Mouse (Mus musculus) right cerebral cortex, postnatal 14 days (tissue): ENCODE results near the gene Rcan3.

ENCODE experiments used
- DNase-seq: peaks from one replicate; pipeline ENCODE4 v3.0.0; 2022

The Rcan3 gene

DNA sequence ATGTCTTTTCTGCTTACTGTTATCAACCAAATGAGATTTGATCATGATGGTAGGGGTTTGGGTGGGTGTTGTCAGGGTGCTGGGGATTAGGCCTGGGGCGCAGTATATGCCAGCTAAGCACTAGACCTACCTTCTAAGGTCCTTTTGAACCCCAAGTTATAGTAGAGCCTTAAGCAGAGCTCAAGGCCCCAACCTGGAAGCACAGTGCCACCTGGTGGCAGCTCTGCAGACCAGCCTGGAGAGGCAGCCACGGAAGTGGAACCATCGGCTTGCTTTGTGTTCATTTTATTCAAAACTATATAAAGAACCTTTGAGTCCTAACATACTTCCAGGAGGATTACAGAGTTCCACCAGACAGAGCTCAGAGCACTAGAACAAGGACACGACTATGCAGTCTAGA, 22.0 kb downstream of the Rcan3 start:
- peak; percentile 63 for DNase-seq

DNA sequence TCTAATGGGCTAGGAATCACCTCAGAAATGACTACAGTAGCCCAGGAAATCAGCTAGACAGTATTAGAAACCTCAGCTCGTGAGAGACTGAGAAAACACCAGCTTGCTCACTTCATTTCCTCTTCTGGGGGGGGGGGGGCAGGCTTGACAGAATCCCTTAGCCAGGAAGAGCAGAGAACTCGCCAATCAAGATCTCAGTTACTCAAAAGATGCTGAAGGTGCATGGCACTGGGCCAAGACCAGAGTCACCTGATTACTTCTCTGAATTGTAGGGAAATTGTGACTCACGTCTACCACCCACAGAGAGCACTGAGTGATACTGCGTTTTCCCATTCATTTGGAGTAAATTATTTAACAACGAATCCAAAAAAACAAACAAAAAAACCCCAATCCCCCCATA, 27.5 kb downstream of the Rcan3 start:
- DNase-seq: peak; percentile 52

GRCm38 (mm10) chr4:135404916-135405315, 28.7 kb downstream of the Rcan3 start:
- DNase-seq: no peak

DNA sequence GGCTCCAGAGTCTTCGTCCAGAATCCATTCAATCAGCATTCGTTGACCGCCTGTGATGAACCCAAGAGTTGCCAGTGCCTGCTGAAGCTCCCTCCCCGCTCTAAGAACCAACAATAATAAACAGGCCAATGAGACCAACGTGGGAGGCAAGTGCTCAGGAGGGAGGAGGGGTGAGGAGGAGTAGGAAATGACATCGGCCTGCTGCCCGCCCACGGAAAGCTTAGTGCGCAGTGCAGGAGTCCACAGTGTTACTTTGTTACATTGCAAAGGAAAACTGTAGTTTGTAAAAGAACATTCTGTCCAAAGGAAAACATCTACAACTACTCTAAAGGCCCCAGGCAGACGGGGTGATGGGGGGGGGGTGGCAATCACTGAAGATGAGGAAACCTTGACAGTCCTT, 29.6 kb downstream of the Rcan3 start:
- DNase-seq: no peak

DNA sequence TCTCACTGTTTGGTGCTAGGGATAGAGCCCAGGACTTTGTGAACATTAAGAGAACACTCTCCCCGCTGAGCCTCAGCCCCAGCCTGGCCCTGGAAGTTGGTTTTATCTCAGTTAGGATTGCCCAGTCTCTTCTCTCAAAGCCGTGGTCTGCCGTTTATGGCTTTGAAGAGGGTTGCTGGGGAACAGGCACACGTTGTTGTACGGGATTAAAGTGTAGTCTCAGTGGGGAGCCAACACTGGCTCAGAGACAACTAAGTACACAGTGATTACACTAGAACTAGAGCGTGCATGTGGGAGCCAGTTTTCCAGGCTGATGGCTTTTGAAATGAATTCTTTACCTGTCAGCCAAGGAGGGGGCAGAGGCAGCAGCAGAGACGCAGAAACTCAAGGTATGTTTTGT, 31.8 kb downstream of the Rcan3 start:
- DNase-seq: no peak

GRCm38 (mm10) chr4:135397991-135398390, 35.7 kb downstream of the Rcan3 start, which contains the start of gene Ncmap:
TSS of gene Ncmap (minus strand) at chr4:135398227.
- DNase-seq: no peak

- no peak for DNase-seq
These were observed 36.1 kb downstream of the Rcan3 start for GRCm38 (mm10) chr4:135397551-135397950.

DNA sequence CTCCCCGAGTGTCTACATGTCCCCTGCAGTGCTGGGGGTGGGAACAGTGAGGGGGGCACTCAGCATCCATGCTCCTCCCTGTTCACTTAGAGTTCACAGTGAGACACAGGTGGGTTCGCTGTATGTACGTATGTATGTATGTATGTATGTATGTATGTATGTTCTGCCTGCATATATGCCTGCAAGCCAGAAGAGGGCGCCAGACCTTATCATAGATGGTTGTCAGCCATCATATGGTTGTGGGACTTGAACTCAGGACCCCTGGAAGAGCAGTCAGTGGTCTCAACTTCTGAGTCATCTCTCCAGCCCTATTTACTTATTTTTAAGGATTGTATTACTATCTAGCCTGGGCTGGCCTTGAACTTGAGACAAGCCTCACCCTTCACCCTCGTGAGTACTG, 37.4 kb downstream of the Rcan3 start:
- no peak for DNase-seq

DNA sequence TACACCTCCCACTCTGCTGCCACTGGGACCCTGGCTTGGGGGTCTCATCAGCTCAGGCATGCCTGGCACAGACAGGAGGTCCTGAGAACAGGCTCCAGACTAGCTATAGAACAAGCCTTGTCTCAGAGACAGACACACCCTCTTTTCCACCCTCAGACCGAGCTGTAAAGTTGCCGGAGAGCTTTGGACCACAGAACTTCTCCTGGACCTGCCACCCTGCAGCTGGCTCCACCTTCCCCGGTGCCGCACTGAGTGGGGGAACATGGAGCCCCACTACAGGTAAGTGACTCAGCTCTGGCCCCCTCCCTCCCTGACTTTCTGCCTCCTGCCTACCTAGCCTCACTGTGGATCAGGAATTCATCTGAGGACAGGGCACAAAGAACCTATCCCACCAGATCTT, 38.3 kb downstream of the Rcan3 start:
- DNase-seq: no peak

- no peak for DNase-seq
These were observed 39.0 kb downstream of the Rcan3 start for GRCm38 (mm10) chr4:135394666-135395065.

GRCm38 (mm10) chr4:135393381-135393780, 40.3 kb downstream of the Rcan3 start:
- DNase-seq: no peak

DNA sequence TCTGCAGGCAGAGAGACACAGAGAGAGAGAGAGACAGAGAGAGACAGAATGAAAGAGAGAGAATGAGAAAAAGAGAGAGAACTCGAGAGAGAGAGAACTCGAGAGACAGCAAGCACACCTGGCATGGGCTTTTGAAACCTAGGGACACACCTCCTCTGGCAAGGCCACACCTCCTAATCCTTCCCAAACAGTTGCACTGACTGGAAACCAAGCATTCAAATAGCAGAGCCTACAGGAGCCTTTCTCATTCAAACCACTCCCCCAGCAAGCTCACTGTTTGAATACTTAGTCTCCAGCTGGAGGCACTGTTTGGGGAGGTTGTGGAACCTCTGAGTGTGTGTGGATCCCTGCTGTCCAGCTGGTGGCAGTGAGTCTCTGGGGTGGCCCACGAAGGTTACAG, 40.9 kb downstream of the Rcan3 start:
- DNase-seq: no peak

- no peak for DNase-seq
These were observed 42.6 kb downstream of the Rcan3 start for GRCm38 (mm10) chr4:135391014-135391413.

GRCm38 (mm10) chr4:135385614-135386013, 48.0 kb downstream of the Rcan3 start:
- DNase-seq: peak; percentile 12

DNA sequence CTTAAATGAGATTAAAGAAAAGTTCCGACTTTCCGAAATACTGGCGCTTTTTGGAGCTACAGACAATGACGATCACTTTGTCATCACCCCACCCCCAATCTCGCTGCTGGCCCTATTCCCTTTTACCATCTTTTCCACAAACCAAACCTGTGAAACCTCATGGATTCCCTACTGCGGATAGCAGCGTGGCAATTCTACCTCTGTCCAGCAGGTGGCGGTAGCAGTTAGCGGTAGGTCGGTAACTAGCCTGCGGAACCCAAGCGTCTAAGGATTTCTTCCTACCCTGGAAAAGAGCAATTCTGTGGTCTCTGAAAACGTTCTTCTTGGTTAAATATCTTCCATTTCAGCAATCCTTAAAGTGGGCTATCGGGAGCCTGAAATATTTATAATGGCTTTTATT, 51.3 kb downstream of the Rcan3 start:
- peak; percentile 83 for DNase-seq

- DNase-seq: no peak
These were observed 52.3 kb downstream of the Rcan3 start for GRCm38 (mm10) chr4:135381355-135381754.

GRCm38 (mm10) chr4:135377241-135377640, 56.4 kb downstream of the Rcan3 start:
- no peak for DNase-seq

- no peak for DNase-seq
These were observed 58.2 kb downstream of the Rcan3 start for GRCm38 (mm10) chr4:135375444-135375843.

DNA sequence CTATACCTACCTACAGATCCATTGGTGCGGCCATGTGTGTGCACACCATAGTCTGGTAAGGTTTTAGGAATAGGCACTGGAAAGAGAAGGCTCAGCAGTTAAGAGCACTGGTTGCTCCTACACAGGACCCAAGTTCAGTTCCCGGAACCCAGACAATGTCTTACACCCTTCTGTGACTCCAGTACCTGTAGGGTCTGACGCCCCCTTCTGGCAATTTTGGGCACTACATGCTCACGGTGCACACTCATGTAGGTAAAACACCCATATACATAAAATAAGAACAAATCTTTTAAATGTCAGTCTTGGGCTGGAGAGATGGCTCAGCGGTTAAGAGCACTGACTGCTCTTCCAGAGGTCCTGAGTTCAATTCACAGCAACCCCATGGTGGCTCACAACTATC, 60.4 kb downstream of the Rcan3 start:
- DNase-seq: no peak

DNA sequence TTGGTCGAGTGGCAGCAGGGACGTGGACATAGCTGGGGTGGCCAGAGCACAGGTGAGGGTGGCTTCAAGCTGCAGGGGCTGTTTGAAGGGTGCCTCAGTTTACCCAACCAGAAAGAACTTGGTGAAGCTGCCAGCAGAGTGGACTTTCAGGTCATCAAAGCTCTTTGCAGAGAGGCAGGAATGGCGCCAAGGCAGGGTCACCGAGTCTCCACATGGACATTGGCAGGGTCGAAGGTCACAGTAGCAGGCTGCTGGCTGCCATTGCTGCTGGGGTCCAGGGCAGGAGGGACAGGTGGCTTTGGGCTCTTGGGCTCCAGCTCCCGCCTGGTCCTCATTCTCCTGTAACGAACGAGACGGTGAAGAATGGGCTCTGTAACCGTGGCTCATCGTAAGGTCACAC, 63.3 kb downstream of the Rcan3 start:
- no peak for DNase-seq

DNA sequence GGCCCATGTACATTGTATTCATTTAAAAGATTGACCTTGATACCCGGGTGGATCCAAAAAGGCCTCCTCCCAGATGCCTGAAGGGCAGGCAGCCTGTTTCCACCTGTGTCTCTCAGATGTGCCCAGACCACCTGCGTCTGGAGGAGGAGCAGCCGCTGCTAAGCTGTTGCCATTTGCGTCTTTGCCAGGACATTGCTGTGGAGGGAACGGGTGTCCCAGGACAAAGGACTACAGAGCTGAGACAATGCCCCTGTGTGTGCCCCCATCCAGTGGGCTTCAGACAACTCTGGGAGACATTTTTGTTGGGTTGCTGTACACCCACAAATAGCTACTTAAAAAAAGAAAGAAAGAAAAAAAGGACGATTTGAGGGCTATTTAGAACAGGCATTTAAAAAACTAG, 70.8 kb downstream of the Rcan3 start:
- no peak for DNase-seq
